Mouse (Mus musculus): ENCODE measurements around the gene Cep85l. TPM values are rescaled to one million over a fixed set of nuclear protein-coding genes. Genes with fewer than 3 reads are reported as not detected.

Gene Cep85l
- total and polyA plus RNA-seq, 3 experiments = 4.3 to 16.5 (median 16.2) TPM

GRCm38 (mm10) chr10:53285147-53285546 lies 94.6 kb downstream of the Cep85l start:
- Histone ChIP-seq H3K36me3 (ENCODE audit: control insufficient read depth, insufficient read depth, low read length) (peaks cover 7% of the 10 kb centered on the region), H3K27me3 (ENCODE audit: control insufficient read depth, insufficient read depth, low read length) (no peaks in the 10 kb centered on the region), H3K27ac (no peak overlapping the region), H3K4me1 (ENCODE audit: control insufficient read depth, insufficient read depth, low read length) (no peaks in the 10 kb centered on the region), H3K4me3 (no peak overlapping the region), H3K9ac (ENCODE audit: low read depth, low read length) (no peak overlapping the region), H3K79me2 (replicated peaks; ENCODE audit: control insufficient read depth, insufficient read depth, low read length) (no peaks in the 10 kb centered on the region)
- DNase-seq = no peak
- intact Hi-C loops (cut with DNase I) = no loop called here
- no peak for TF ChIP-seq CTCF (IDR thresholded peaks at IDR 0.05)
- no peak for TF ChIP-seq EP300 (IDR thresholded peaks at IDR 0.05; ENCODE audit: insufficient read depth, low read depth, low read length)
- TF ChIP-seq POLR2A (IDR thresholded peaks at IDR 0.05; ENCODE audit: insufficient read depth, low read depth, low read length) = no peak

- H3K79me2 ChIP-seq (replicated peaks; ENCODE audit: control insufficient read depth, insufficient read depth, low read length) = no peaks in the 10 kb centered on the region
- intact Hi-C loops (cut with DNase I) = no loop called here
- H3K9ac ChIP-seq (ENCODE audit: low read depth, low read length) = no peak overlapping the region
- H3K36me3 ChIP-seq (ENCODE audit: control insufficient read depth, insufficient read depth, low read length) = peaks cover under 1% of the 10 kb centered on the region; the same call in 1 of the 2 replicates
- DNase-seq = no peak
- H3K27me3 ChIP-seq (ENCODE audit: control insufficient read depth, insufficient read depth, low read length) = no peaks in the 10 kb centered on the region
- TF ChIP-seq CTCF (IDR thresholded peaks at IDR 0.05) = no peak
- no peak for TF ChIP-seq EP300 (IDR thresholded peaks at IDR 0.05; ENCODE audit: insufficient read depth, low read depth, low read length)
- no peak for TF ChIP-seq POLR2A (IDR thresholded peaks at IDR 0.05; ENCODE audit: insufficient read depth, low read depth, low read length)
- no peak overlapping the region for H3K27ac ChIP-seq
- H3K4me3 ChIP-seq = no peak overlapping the region
- no peaks in the 10 kb centered on the region for H3K4me1 ChIP-seq (ENCODE audit: control insufficient read depth, insufficient read depth, low read length)
Measured at GRCm38 (mm10) chr10:53272228-53272627, 107.5 kb downstream of the Cep85l start.

GRCm38 (mm10) chr10:53262021-53262420 lies 117.7 kb downstream of the Cep85l start:
- Histone ChIP-seq H3K4me3 (no peak overlapping the region), H3K79me2 (replicated peaks; ENCODE audit: control insufficient read depth, insufficient read depth, low read length) (no peaks in the 10 kb centered on the region), H3K27ac (no peak overlapping the region), H3K27me3 (ENCODE audit: control insufficient read depth, insufficient read depth, low read length) (no peaks in the 10 kb centered on the region), H3K9ac (ENCODE audit: low read depth, low read length) (no peak overlapping the region), H3K36me3 (ENCODE audit: control insufficient read depth, insufficient read depth, low read length) (no peaks in the 10 kb centered on the region), H3K4me1 (ENCODE audit: control insufficient read depth, insufficient read depth, low read length) (no peaks in the 10 kb centered on the region)
- WGBS = 60% methylated on average over 1 of the region's 1 CpGs
- intact Hi-C loops (cut with DNase I) = no loop called here
- no peak for DNase-seq
- TF ChIP-seq CTCF (IDR thresholded peaks at IDR 0.05) (no peak), POLR2A (IDR thresholded peaks at IDR 0.05; ENCODE audit: insufficient read depth, low read depth, low read length) (no peak), EP300 (IDR thresholded peaks at IDR 0.05; ENCODE audit: insufficient read depth, low read depth, low read length) (no peak)

- Histone ChIP-seq H3K36me3 (ENCODE audit: control insufficient read depth, insufficient read depth, low read length) (no peaks in the 10 kb centered on the region), H3K9ac (ENCODE audit: low read depth, low read length) (no peak overlapping the region), H3K79me2 (replicated peaks; ENCODE audit: control insufficient read depth, insufficient read depth, low read length) (no peaks in the 10 kb centered on the region), H3K4me3 (no peak overlapping the region), H3K27me3 (ENCODE audit: control insufficient read depth, insufficient read depth, low read length) (no peaks in the 10 kb centered on the region), H3K4me1 (ENCODE audit: control insufficient read depth, insufficient read depth, low read length) (no peaks in the 10 kb centered on the region), H3K27ac (no peak overlapping the region)
- 66% methylated on average over 6 of the region's 6 CpGs for WGBS
- no peak for DNase-seq
- intact Hi-C loops (cut with DNase I) = no loop called here
- TF ChIP-seq POLR2A (IDR thresholded peaks at IDR 0.05; ENCODE audit: insufficient read depth, low read depth, low read length) (no peak), CTCF (IDR thresholded peaks at IDR 0.05) (no peak), EP300 (IDR thresholded peaks at IDR 0.05; ENCODE audit: insufficient read depth, low read depth, low read length) (no peak)
Measured at GRCm38 (mm10) chr10:53235381-53235780, 144.4 kb downstream of the Cep85l start.

- H3K9ac ChIP-seq (ENCODE audit: low read depth, low read length) = no peak overlapping the region
- TF ChIP-seq CTCF (IDR thresholded peaks at IDR 0.05) (no peak), POLR2A (IDR thresholded peaks at IDR 0.05; ENCODE audit: insufficient read depth, low read depth, low read length) (no peak), EP300 (IDR thresholded peaks at IDR 0.05; ENCODE audit: insufficient read depth, low read depth, low read length) (no peak)
- H3K36me3 ChIP-seq (ENCODE audit: control insufficient read depth, insufficient read depth, low read length) = no peaks in the 10 kb centered on the region
- no peak for DNase-seq
- H3K27me3 ChIP-seq (ENCODE audit: control insufficient read depth, insufficient read depth, low read length) = no peaks in the 10 kb centered on the region
- no peak overlapping the region for H3K4me3 ChIP-seq
- WGBS = 95% methylated on average over 2 of the region's 2 CpGs
- H3K4me1 ChIP-seq (ENCODE audit: control insufficient read depth, insufficient read depth, low read length) = no peaks in the 10 kb centered on the region
- no peak overlapping the region for H3K27ac ChIP-seq
- H3K79me2 ChIP-seq (replicated peaks; ENCODE audit: control insufficient read depth, insufficient read depth, low read length) = no peaks in the 10 kb centered on the region
- intact Hi-C loops (cut with DNase I) = no loop called here
Measured at GRCm38 (mm10) chr10:53234683-53235082, 145.1 kb downstream of the Cep85l start.

- Histone ChIP-seq H3K27me3 (ENCODE audit: control insufficient read depth, insufficient read depth, low read length) (no peaks in the 10 kb centered on the region), H3K4me3 (no peak overlapping the region), H3K4me1 (ENCODE audit: control insufficient read depth, insufficient read depth, low read length) (no peaks in the 10 kb centered on the region), H3K9ac (ENCODE audit: low read depth, low read length) (no peak overlapping the region), H3K79me2 (replicated peaks; ENCODE audit: control insufficient read depth, insufficient read depth, low read length) (no peaks in the 10 kb centered on the region), H3K36me3 (ENCODE audit: control insufficient read depth, insufficient read depth, low read length) (no peaks in the 10 kb centered on the region), H3K27ac (no peak overlapping the region)
- WGBS = 68% methylated on average over 2 of the region's 2 CpGs
- TF ChIP-seq EP300 (IDR thresholded peaks at IDR 0.05; ENCODE audit: insufficient read depth, low read depth, low read length) (no peak), CTCF (IDR thresholded peaks at IDR 0.05) (no peak), POLR2A (IDR thresholded peaks at IDR 0.05; ENCODE audit: insufficient read depth, low read depth, low read length) (no peak)
- no peak for DNase-seq
- intact Hi-C loops (cut with DNase I) = no loop called here
Measured at GRCm38 (mm10) chr10:53234086-53234613, 145.6 kb downstream of the Cep85l start.

Data from heart, adult 2 months (tissue).